ENCODE assay signal across 8 mouse cellular contexts in the genomic region with DNA sequence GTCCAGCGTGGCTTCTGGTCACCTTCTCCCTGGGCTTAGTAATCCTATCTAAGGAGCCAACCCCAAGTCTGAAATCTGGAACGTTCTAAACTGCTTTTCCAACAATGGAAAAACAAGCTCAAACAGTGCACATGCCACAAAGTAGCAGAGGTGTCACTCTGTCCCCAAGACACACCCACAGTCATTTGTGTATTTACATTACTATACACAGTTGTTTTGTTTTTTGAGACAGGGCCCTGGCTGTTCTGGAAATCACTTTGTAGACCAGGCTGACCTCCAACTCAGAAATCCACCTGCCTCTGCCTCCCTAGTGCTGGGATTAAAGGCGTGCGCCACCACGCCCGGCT. TPM values are rescaled to one million over a fixed set of nuclear protein-coding genes. Genes with fewer than 3 reads are reported as not detected.
DNase-seq lines count a peak whose midpoint lies in the region; ATAC-seq and TF ChIP-seq lines count a peak whose summit lies in the region.

No protein-coding gene starts in this region.

- DNase-seq in lung, adult 2 months = no peak
- no peak for DNase-seq in lung, postnatal 25 days (ENCODE audit: low spot score)
- no peak for DNase-seq in limb, embryonic 10.5 days (ENCODE audit: low spot score)
- no peak for DNase-seq in right cerebral cortex, postnatal 10 days (ENCODE audit: low spot score in 2 of 2)
- no peak for DNase-seq in adrenal gland, adult 2 months
- no peak for DNase-seq in ovary, postnatal 36 days (ENCODE audit: low spot score)

- peak overlapping the region; percentile 95 for H3K4me3 ChIP-seq in lung, adult 2 months (replicated peaks; ENCODE audit: extremely low read depth, low read depth, low read length)
- peak overlapping the region; percentile 92 for H3K4me3 ChIP-seq in embryonic facial prominence, embryonic 15.5 days (replicated peaks)
- peak overlapping the region; percentile 99 for H3K4me3 ChIP-seq in limb, embryonic 10.5 days
- H3K4me3 ChIP-seq in neural tube, embryonic 13.5 days = peak overlapping the region; percentile 99

- WGBS in lung, adult 2 months = 60% methylated on average over 6 of the region's 6 CpGs
- 59% methylated on average over 6 of the region's 6 CpGs for WGBS in embryonic facial prominence, embryonic 15.5 days
- 61% methylated on average over 6 of the region's 6 CpGs for WGBS in limb, embryonic 10.5 days
- 62% methylated on average over 6 of the region's 6 CpGs for WGBS in neural tube, embryonic 13.5 days

- H3K4me1 ChIP-seq in lung, adult 2 months (ENCODE audit: control insufficient read depth, insufficient read depth, low read length) = peaks cover 2% of the 10 kb centered on the region; the same call in 1 of the 2 replicates
- peaks cover 27% of the 10 kb centered on the region for H3K4me1 ChIP-seq in embryonic facial prominence, embryonic 15.5 days
- H3K4me1 ChIP-seq in limb, embryonic 10.5 days = peaks cover 22% of the 10 kb centered on the region
- H3K4me1 ChIP-seq in neural tube, embryonic 13.5 days (replicated peaks) = peaks cover 30% of the 10 kb centered on the region

- no peak for ATAC-seq in embryonic facial prominence, embryonic 15.5 days (ENCODE audit: insufficient number of reproducible peaks, low FRiP score, low TSS enrichment, low read depth)
- ATAC-seq in neural tube, embryonic 13.5 days (ENCODE audit: low read depth) = no peak

- H3K9ac ChIP-seq in embryonic facial prominence, embryonic 15.5 days = peak overlapping the region; percentile 90
- peak overlapping the region; percentile 98 for H3K9ac ChIP-seq in neural tube, embryonic 13.5 days

- no peak for TF ChIP-seq CTCF in lung, adult 2 months (IDR thresholded peaks at IDR 0.05; ENCODE audit: insufficient read depth, low read length)

- no peaks in the 10 kb centered on the region for H3K9me3 ChIP-seq in embryonic facial prominence, embryonic 15.5 days (replicated peaks)
- H3K9me3 ChIP-seq in limb, embryonic 10.5 days (replicated peaks) = no peaks in the 10 kb centered on the region
- no peaks in the 10 kb centered on the region for H3K9me3 ChIP-seq in neural tube, embryonic 13.5 days

- no peaks in the 10 kb centered on the region for H3K27me3 ChIP-seq in embryonic facial prominence, embryonic 15.5 days
- H3K27me3 ChIP-seq in limb, embryonic 10.5 days (ENCODE audit: low read depth, poor library complexity, severe bottlenecking) = no peaks in the 10 kb centered on the region
- no peaks in the 10 kb centered on the region for H3K27me3 ChIP-seq in neural tube, embryonic 13.5 days

- no peaks in the 10 kb centered on the region; the same call in 1 of the 2 replicates for H3K36me3 ChIP-seq in embryonic facial prominence, embryonic 15.5 days
- peaks cover 25% of the 10 kb centered on the region for H3K36me3 ChIP-seq in limb, embryonic 10.5 days
- peaks cover 6% of the 10 kb centered on the region; the same call in 1 of the 2 replicates for H3K36me3 ChIP-seq in neural tube, embryonic 13.5 days

- peak overlapping the region; percentile 71 for H3K4me2 ChIP-seq in embryonic facial prominence, embryonic 15.5 days (replicated peaks)
- H3K4me2 ChIP-seq in neural tube, embryonic 13.5 days = peak overlapping the region; percentile 97

- no peak for TF ChIP-seq POLR2A in lung, adult 2 months (IDR thresholded peaks at IDR 0.05; ENCODE audit: borderline replicate concordance, extremely low read depth, low read depth, low read length)

- H3K27ac ChIP-seq in embryonic facial prominence, embryonic 15.5 days (replicated peaks) = peak overlapping the region; percentile 79; the same call in 1 of the 2 replicates
- peak overlapping the region; percentile 96 for H3K27ac ChIP-seq in limb, embryonic 10.5 days
- H3K27ac ChIP-seq in neural tube, embryonic 13.5 days (replicated peaks) = peak overlapping the region; percentile 68; the same call in 1 of the 2 replicates

RNA-seq across cellular contexts. Expression of gene Pelp1, which starts 0.4 kb away (rescaled TPM):
- 15.9 and 17.4 TPM in 2 replicates for polyA plus RNA-seq in lung, adult 2 months (2012; rRNA removed)
- 33.6 and 35.0 TPM in 2 replicates for polyA plus RNA-seq in embryonic facial prominence, embryonic 15.5 days (2015; fragmentation: Nextera tagmentation; extraction: Ambion mirVana)
- 63.0 and 65.1 TPM in 2 replicates for polyA plus RNA-seq in limb, embryonic 10.5 days (2016; fragmentation: Nextera tagmentation; extraction: Ambion mirVana)
- 31.9 and 32.6 TPM in 2 replicates for polyA plus RNA-seq in neural tube, embryonic 13.5 days (2015; fragmentation: Nextera tagmentation; extraction: Ambion mirVana)
- total RNA-seq in adrenal gland, adult 2 months (2021) = 10 to 100 TPM; 15.4 to 22.2 TPM
- polyA plus RNA-seq in adrenal gland, adult 2 months (2012; rRNA removed) = 25.0 and 39.1 TPM in 2 replicates

RNA-seq across cellular contexts. Expression of gene Arrb2, which starts 22.2 kb away (rescaled TPM):
- 48.2 and 80.2 TPM in 2 replicates for polyA plus RNA-seq in lung, adult 2 months (2012; rRNA removed)
- 26.1 and 28.8 TPM in 2 replicates for polyA plus RNA-seq in embryonic facial prominence, embryonic 15.5 days (2015; fragmentation: Nextera tagmentation; extraction: Ambion mirVana)
- 24.6 and 25.5 TPM in 2 replicates for polyA plus RNA-seq in limb, embryonic 10.5 days (2016; fragmentation: Nextera tagmentation; extraction: Ambion mirVana)
- 43.8 and 46.6 TPM in 2 replicates for polyA plus RNA-seq in neural tube, embryonic 13.5 days (2015; fragmentation: Nextera tagmentation; extraction: Ambion mirVana)
- 10 to 100 TPM; 27.2 to 27.7 TPM for total RNA-seq in adrenal gland, adult 2 months (2021)
- 24.2 and 26.9 TPM in 2 replicates for polyA plus RNA-seq in adrenal gland, adult 2 months (2012; rRNA removed)

RNA-seq across cellular contexts. Expression of gene Med11, which starts 41.4 kb away (rescaled TPM):
- 21.6 and 26.9 TPM in 2 replicates for polyA plus RNA-seq in lung, adult 2 months (2012; rRNA removed)
- 37.0 and 42.9 TPM in 2 replicates for polyA plus RNA-seq in embryonic facial prominence, embryonic 15.5 days (2015; fragmentation: Nextera tagmentation; extraction: Ambion mirVana)
- polyA plus RNA-seq in limb, embryonic 10.5 days (2016; fragmentation: Nextera tagmentation; extraction: Ambion mirVana) = 48.4 and 51.5 TPM in 2 replicates
- polyA plus RNA-seq in neural tube, embryonic 13.5 days (2015; fragmentation: Nextera tagmentation; extraction: Ambion mirVana) = 45.3 and 46.0 TPM in 2 replicates
- total RNA-seq in adrenal gland, adult 2 months (2021) = 10 to 100 TPM; 20.4 to 21.6 TPM
- 8.9 TPM in 2 replicates for polyA plus RNA-seq in adrenal gland, adult 2 months (2012; rRNA removed)

RNA-seq across cellular contexts. Expression of gene Zmynd15, which starts 49.0 kb away (rescaled TPM):
- 8.7 and 12.3 TPM in 2 replicates for polyA plus RNA-seq in lung, adult 2 months (2012; rRNA removed)
- 0.63 and 0.71 TPM in 2 replicates for polyA plus RNA-seq in embryonic facial prominence, embryonic 15.5 days (2015; fragmentation: Nextera tagmentation; extraction: Ambion mirVana)
- polyA plus RNA-seq in limb, embryonic 10.5 days (2016; fragmentation: Nextera tagmentation; extraction: Ambion mirVana) = 0.09 TPM in 1 of 2 replicates, not detected in the other
- 1.2 and 1.5 TPM in 2 replicates for polyA plus RNA-seq in neural tube, embryonic 13.5 days (2015; fragmentation: Nextera tagmentation; extraction: Ambion mirVana)
- total RNA-seq in adrenal gland, adult 2 months (2021) = 1 to 10 TPM; 1.2 to 1.5 TPM
- polyA plus RNA-seq in adrenal gland, adult 2 months (2012; rRNA removed) = 4.6 and 5.3 TPM in 2 replicates

RNA-seq across cellular contexts. Expression of gene Cxcl16, which starts 49.5 kb away (rescaled TPM):
- polyA plus RNA-seq in lung, adult 2 months (2012; rRNA removed) = 67.2 and 74.6 TPM in 2 replicates
- polyA plus RNA-seq in embryonic facial prominence, embryonic 15.5 days (2015; fragmentation: Nextera tagmentation; extraction: Ambion mirVana) = 4.1 and 4.5 TPM in 2 replicates
- 0.49 TPM in 2 replicates for polyA plus RNA-seq in limb, embryonic 10.5 days (2016; fragmentation: Nextera tagmentation; extraction: Ambion mirVana)
- polyA plus RNA-seq in neural tube, embryonic 13.5 days (2015; fragmentation: Nextera tagmentation; extraction: Ambion mirVana) = 7.2 and 8.9 TPM in 2 replicates
- total RNA-seq in adrenal gland, adult 2 months (2021) = 10 to 100 TPM in 1 of 2 experiments, 1 to 10 TPM in 1; 9.4 to 14.0 TPM
- 16.2 and 18.7 TPM in 2 replicates for polyA plus RNA-seq in adrenal gland, adult 2 months (2012; rRNA removed)
